Mouse (Mus musculus) heart, adult 2 months (tissue): ENCODE measurements around the gene Pakap. TPM values are rescaled to one million over a fixed set of nuclear protein-coding genes. Genes with fewer than 3 reads are reported as not detected.

ENCODE experiments used
- DNase-seq, 2 experiments: peaks; one replicate each; pipeline ENCODE4 v3.0.0; 2021
- H3K27ac ChIP-seq: fragments of 200-600 bp; 2 replicates; pipeline ENCODE4 v1.8.1; 2022
- H3K27me3 ChIP-seq: fragments of 200-500 bp; 2 replicates; pipeline ENCODE4 v1.6.1; 2012; ENCODE audit warnings: mild to moderate bottlenecking, low read length, inconsistent platforms, mixed read lengths; ENCODE audit not compliant: control insufficient read depth, insufficient read depth
- H3K36me3 ChIP-seq: fragments of 200-500 bp; 2 replicates; pipeline ENCODE4 v1.6.1; 2012; ENCODE audit warnings: low read length, inconsistent platforms; ENCODE audit not compliant: control insufficient read depth, insufficient read depth
- H3K4me1 ChIP-seq: fragments of 200-500 bp; 2 replicates; pipeline ENCODE4 v1.6.1; 2011; ENCODE audit warnings: low read length; ENCODE audit not compliant: control insufficient read depth, insufficient read depth
- H3K4me3 ChIP-seq: fragments of 200-600 bp; 2 replicates; pipeline ENCODE4 v1.8.1; 2022
- H3K79me2 ChIP-seq: fragments of 200-500 bp; replicated peaks from 2 replicates; pipeline ENCODE4 v1.6.1; 2012; ENCODE audit warnings: mild to moderate bottlenecking, inconsistent platforms, low read length, moderate library complexity, mixed read lengths; ENCODE audit not compliant: control insufficient read depth, insufficient read depth
- H3K9ac ChIP-seq: fragments of 200-500 bp; 2 replicates; pipeline ENCODE4 v1.6.1; 2012; ENCODE audit warnings: low read depth, mild to moderate bottlenecking, control low read depth, inconsistent platforms, low read length, mixed read lengths
- CTCF ChIP-seq: fragments of 200-600 bp; IDR thresholded peaks from 2 replicates; pipeline ENCODE4 v1.8.1; 2022; ENCODE audit warnings: antibody characterized with exemption, mild to moderate bottlenecking, moderate library complexity
- EP300 ChIP-seq: fragments of 200-500 bp; IDR thresholded peaks from 2 replicates; pipeline ENCODE4 v1.6.1; 2011; ENCODE audit warnings: low read depth, low read length, control low read depth; ENCODE audit not compliant: insufficient read depth
- POLR2A ChIP-seq: fragments of 200-500 bp; IDR thresholded peaks from 2 replicates; pipeline ENCODE4 v1.6.1; 2011; ENCODE audit warnings: mild to moderate bottlenecking, low read depth, low read length, control low read depth; ENCODE audit not compliant: insufficient read depth
- WGBS: fragments of 180-500 bp; shearing (Covaris S2); methylation state at CpG from one replicate; pipeline ENCODE4 v1.1.7; 2018; 5-methylcytosine and 5-hydroxymethylcytosine counted together
- intact Hi-C: fragments of 180-260 bp; cut with DNase I; formaldehyde crosslinking; loops from one replicate; pipeline ENCODE4 v1.15.1; 2025
- polyA plus RNA-seq: library from polyadenylated mRNA; depleted of rRNA; stranded (reverse); fragments of >200 nt; gene quantifications from 2 replicates; pipeline ENCODE4 v1.2.3, GENCODE M21; 2012
- total RNA-seq, 2 experiments: library from RNA; stranded (reverse); gene quantifications; 2 replicates each; pipeline ENCODE4 v1.2.3; 2021

Gene Pakap
- total and polyA plus RNA-seq, 3 experiments = 3.3 to 35.2 (median 33.7) TPM

DNA sequence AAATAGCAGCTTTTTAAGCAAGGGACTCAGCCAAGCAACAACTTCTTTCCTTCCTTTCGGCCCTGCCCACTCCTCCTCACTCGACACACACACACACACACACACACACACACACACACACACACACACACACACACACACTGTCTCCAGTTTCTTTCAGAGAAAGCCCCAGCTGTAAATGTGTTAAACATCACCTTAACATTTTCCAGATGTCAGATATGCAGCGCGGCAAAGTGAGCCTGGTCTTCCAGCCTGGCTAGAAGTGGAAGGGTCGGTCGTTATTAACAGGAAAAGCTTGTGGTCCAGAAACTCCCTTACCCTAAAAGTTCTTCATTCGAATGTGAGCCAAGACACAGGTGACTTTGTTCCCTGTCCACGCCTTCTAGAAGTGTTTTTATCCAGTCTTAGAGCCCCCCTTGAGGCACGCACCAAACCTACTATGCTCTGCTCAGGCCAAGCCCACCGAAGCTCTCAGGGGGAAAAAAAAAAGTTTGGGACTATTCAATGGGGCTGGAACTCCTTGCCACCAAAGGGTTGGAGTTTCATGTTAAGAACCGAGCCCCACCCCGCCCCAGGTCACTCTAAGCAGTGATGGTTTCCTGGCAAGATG is 278.5 kb downstream of the Pakap start:
- H3K27ac ChIP-seq = peak overlapping the region; percentile 94
- H3K36me3 ChIP-seq = peaks cover 40% of the 10 kb centered on the region
- H3K4me1 ChIP-seq = peaks cover 29% of the 10 kb centered on the region
- H3K27me3 ChIP-seq = no peaks in the 10 kb centered on the region
- peak overlapping the region; percentile 67 for H3K9ac ChIP-seq
- TF ChIP-seq EP300 (no peak), POLR2A (no peak), CTCF (no peak)
- intact Hi-C loops = loop anchor here (2.0 kb wide), 2 partner anchors 16 to 64 kb away; no protein-coding TSS in a partner anchor
- no peak for DNase-seq
- peak overlapping the region; percentile 56 for H3K4me3 ChIP-seq
- 18% methylated on average over 12 of the region's 12 CpGs for WGBS
- peaks cover 9% of the 10 kb centered on the region for H3K79me2 ChIP-seq

GRCm38 (mm10) chr4:57846991-57847422 is 279.0 kb downstream of the Pakap start:
- peak overlapping the region; percentile 67 for H3K9ac ChIP-seq
- H3K4me3 ChIP-seq = peak overlapping the region; percentile 53
- peak; percentile 27 for TF ChIP-seq CTCF
- peak; percentile 48; the same call in 1 of the 2 replicates for TF ChIP-seq EP300
- peak; percentile 49; the same call in 1 of the 2 replicates for TF ChIP-seq POLR2A
- peaks cover 27% of the 10 kb centered on the region for H3K4me1 ChIP-seq
- H3K79me2 ChIP-seq = peaks cover 9% of the 10 kb centered on the region
- DNase-seq = peak; percentile 74 to 79
- H3K36me3 ChIP-seq = peaks cover 44% of the 10 kb centered on the region
- no peaks in the 10 kb centered on the region for H3K27me3 ChIP-seq
- WGBS = 22% methylated on average over 8 of the region's 8 CpGs
- intact Hi-C loops = loop anchor here (2.0 kb wide), 2 partner anchors 16 to 64 kb away; no protein-coding TSS in a partner anchor
- peak overlapping the region; percentile 81 for H3K27ac ChIP-seq

DNA sequence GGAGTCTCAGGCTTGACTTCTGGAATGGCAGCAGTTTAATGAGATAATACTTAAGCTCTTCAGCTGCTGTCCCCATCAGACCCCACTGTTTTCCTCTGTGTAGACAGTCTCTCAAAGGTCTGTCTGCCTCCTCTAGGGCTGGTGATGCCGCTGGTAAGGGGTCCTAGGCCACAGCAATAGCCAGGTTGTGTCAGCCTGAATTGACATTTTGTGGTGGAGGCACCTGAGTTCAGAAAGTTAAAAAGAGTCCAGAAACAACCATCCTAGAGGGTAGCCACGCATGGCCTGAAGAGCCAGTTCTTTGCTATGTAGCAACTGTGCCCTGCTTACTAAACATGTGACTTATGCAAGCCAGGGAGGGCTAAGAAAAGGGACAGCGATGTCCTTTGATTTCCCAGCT is 279.7 kb downstream of the Pakap start:
- peak in 1 of 2 experiments; percentile 25 for DNase-seq
- peak overlapping the region; percentile 81 for H3K27ac ChIP-seq
- H3K4me1 ChIP-seq = peaks cover 28% of the 10 kb centered on the region
- H3K9ac ChIP-seq = peak overlapping the region; percentile 26
- peaks cover 11% of the 10 kb centered on the region for H3K79me2 ChIP-seq
- H3K27me3 ChIP-seq = no peaks in the 10 kb centered on the region
- WGBS = 44% methylated on average over 3 of the region's 3 CpGs
- peak overlapping the region; percentile 53 for H3K4me3 ChIP-seq
- intact Hi-C loops = loop anchor here (2.0 kb wide), 2 partner anchors 15 to 65 kb away; no protein-coding TSS in a partner anchor
- H3K36me3 ChIP-seq = peaks cover 47% of the 10 kb centered on the region
- TF ChIP-seq EP300 (no peak), CTCF (no peak), POLR2A (no peak)

- H3K4me1 ChIP-seq = peaks cover 23% of the 10 kb centered on the region
Observed at GRCm38 (mm10) chr4:57849465-57849864, 281.5 kb downstream of the Pakap start.

GRCm38 (mm10) chr4:57851731-57852130 is 283.8 kb downstream of the Pakap start:
- Histone ChIP-seq H3K9ac (no peak overlapping the region), H3K79me2 (peaks cover 12% of the 10 kb centered on the region), H3K27me3 (no peaks in the 10 kb centered on the region), H3K36me3 (peaks cover 52% of the 10 kb centered on the region), H3K27ac (no peak overlapping the region; the same call in 1 of the 2 replicates), H3K4me1 (peaks cover 34% of the 10 kb centered on the region), H3K4me3 (no peak overlapping the region)
- whole genome bisulfite sequencing = 54% methylated on average over 1 of the region's 1 CpGs
- intact Hi-C loops = no loop called here
- DNase-seq = no peak
- TF ChIP-seq POLR2A (no peak), CTCF (no peak), EP300 (no peak)

More at GRCm38 (mm10) chr4:57849465-57849864, 281.5 kb downstream of the Pakap start:
- no peaks in the 10 kb centered on the region for H3K27me3 ChIP-seq
- H3K79me2 ChIP-seq = peaks cover 12% of the 10 kb centered on the region
- peak overlapping the region; percentile 1; the same call in 1 of the 2 replicates for H3K27ac ChIP-seq
- H3K9ac ChIP-seq = peak overlapping the region; percentile 40; the same call in 1 of the 2 replicates
- H3K36me3 ChIP-seq = peaks cover 45% of the 10 kb centered on the region
- WGBS = 27% methylated on average over 6 of the region's 6 CpGs
- H3K4me3 ChIP-seq = no peak overlapping the region
- no peak for TF ChIP-seq POLR2A
- peak; percentile 29 for TF ChIP-seq CTCF
- peak in 1 of 2 experiments; percentile 25 for DNase-seq
- intact Hi-C loops = no loop called here

GRCm38 (mm10) chr4:57852461-57853040 is 284.6 kb downstream of the Pakap start:
- no peak overlapping the region for H3K4me3 ChIP-seq
- H3K79me2 ChIP-seq = peaks cover 14% of the 10 kb centered on the region
- no peak for TF ChIP-seq EP300
- TF ChIP-seq POLR2A = no peak
- no peak for TF ChIP-seq CTCF
- no peak overlapping the region; the same call in 1 of the 2 replicates for H3K27ac ChIP-seq
- H3K4me1 ChIP-seq = peaks cover 37% of the 10 kb centered on the region
- H3K27me3 ChIP-seq = no peaks in the 10 kb centered on the region
- 37% methylated on average over 9 of the region's 9 CpGs for WGBS
- peak; percentile 15 to 23 for DNase-seq
- peaks cover 60% of the 10 kb centered on the region for H3K36me3 ChIP-seq
- intact Hi-C loops = no loop called here
- H3K9ac ChIP-seq = no peak overlapping the region
